Mouse (Mus musculus): ENCODE measurements around the gene Esr1. TPM values are rescaled to one million over a fixed set of nuclear protein-coding genes. Genes with fewer than 3 reads are reported as not detected.
"Not testable (repeated sequence)": the region's sequence is repeated elsewhere in the genome, so short reads cannot be mapped to it uniquely, and the experiment has no call there.

The Esr1 gene
- polyA plus RNA-seq, 1 experiment = 3.6 TPM

DNA sequence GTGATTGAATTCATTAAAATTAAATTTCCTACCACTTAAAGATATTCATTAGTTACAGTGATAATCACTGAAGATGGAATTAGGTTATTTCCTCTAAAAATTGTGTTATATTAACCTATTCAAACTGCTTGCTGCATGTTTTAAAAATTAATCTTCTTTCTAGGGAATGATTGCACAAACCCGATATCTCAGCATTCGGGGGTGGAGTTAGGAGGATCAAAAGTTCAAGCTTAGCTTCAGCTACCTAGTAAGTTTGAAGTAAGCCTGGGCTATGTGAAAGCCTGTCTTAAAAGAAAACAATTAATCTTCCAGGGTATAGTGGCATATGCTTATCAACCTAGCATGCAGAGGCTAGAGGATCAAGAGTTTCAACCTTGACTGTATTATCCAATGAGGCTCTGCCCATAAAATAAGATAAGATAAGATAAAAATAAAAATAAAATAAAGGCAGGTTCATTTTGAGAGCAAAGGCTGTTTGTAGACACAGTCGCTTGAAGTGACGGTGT, 62.0 kb downstream of the Esr1 start:
- no peak overlapping the region for H3ac ChIP-seq (ENCODE audit: control insufficient read depth, insufficient read length)
- H3K79me2 ChIP-seq (ENCODE audit: control insufficient read depth, insufficient read depth) = no peaks in the 10 kb centered on the region
- no peak overlapping the region for H3K4me2 ChIP-seq (ENCODE audit: low read depth)
- H3K36me3 ChIP-seq (ENCODE audit: control insufficient read depth, insufficient read depth) = no peaks in the 10 kb centered on the region
- no peaks in the 10 kb centered on the region for H3K27me3 ChIP-seq (ENCODE audit: control insufficient read depth, insufficient read depth, insufficient read length)
- TF ChIP-seq POLR2AphosphoS2 (IDR thresholded peaks at IDR 0.05; ENCODE audit: insufficient read length, low read depth) = no peak
- no peak for TF ChIP-seq TCF3 (IDR thresholded peaks at IDR 0.05; ENCODE audit: insufficient read length, low read depth)
- TF ChIP-seq MAX (IDR thresholded peaks at IDR 0.05; ENCODE audit: low read depth) = no peak
- TF ChIP-seq MYOG (IDR thresholded peaks at IDR 0.05; ENCODE audit: control insufficient read depth in 1 of 3, insufficient read depth in 1 of 3, insufficient read length in 2 of 3, low read depth in 2 of 3) = no peak
- TF ChIP-seq SRF (IDR thresholded peaks at IDR 0.05; ENCODE audit: control insufficient read depth, insufficient read length, low read depth) = no peak
- H3K4me3 ChIP-seq = no peak overlapping the region

DNA sequence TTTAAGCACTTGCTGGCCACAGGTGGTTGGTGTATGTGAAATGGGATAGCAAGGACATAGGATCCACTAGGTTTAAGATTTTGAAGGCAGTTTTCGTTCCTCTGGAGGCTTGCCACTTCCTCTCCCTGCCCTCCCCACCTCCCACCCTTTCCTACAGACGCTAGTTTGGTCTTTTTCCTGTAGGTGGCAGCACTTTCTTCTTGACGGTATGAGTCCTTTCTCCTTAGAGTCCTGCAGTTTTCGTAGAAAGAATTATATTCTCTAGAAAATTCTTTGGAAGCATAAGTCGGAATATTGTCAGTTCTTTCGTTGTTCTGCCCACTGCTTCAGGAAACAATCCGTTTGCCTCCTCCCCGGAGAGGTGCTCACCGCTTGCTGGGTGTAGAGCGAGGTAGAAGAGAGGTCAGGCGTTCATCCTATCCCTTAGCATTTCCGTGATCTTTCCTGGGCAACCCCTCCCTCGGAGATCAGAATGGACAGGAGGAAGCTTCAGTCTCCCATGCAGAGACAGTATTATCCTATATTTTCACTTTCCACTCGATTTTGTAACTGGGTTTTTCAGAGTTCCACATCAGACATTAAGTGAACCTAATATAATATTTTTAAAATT, 63.7 kb downstream of the Esr1 start:
- not testable (repeated sequence) for H3K4me2 ChIP-seq (ENCODE audit: low read depth); H3K79me2 ChIP-seq (ENCODE audit: control insufficient read depth, insufficient read depth); H3K36me3 ChIP-seq (ENCODE audit: control insufficient read depth, insufficient read depth); H3K4me3 ChIP-seq; H3K27me3 ChIP-seq (ENCODE audit: control insufficient read depth, insufficient read depth, insufficient read length); H3ac ChIP-seq (ENCODE audit: control insufficient read depth, insufficient read length)

DNA sequence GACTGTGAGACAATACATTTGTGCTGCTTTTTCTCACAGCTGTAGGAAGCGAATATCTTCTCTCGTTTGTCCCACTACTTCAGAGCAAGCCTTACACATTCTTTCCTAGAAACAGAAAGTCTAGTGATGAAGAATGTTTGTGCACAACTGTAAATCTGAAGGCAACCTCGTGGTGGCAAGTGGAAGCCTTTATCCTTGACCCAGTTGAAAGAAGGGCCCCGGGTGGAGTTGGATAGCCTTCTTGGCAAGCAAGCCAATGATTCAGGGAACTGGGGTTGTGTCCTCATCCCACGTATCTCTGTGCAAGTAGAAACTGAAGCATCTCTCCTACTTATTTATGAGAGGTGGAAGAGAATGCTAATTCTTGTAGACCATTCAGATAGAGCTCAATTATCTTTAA, 71.7 kb downstream of the Esr1 start:
- Histone ChIP-seq H3ac (ENCODE audit: control insufficient read depth, insufficient read length) (no peak overlapping the region), H3K36me3 (ENCODE audit: control insufficient read depth, insufficient read depth) (no peaks in the 10 kb centered on the region), H3K4me2 (ENCODE audit: low read depth) (no peak overlapping the region), H3K4me3 (no peak overlapping the region), H3K79me2 (ENCODE audit: control insufficient read depth, insufficient read depth) (no peaks in the 10 kb centered on the region), H3K27me3 (ENCODE audit: control insufficient read depth, insufficient read depth, insufficient read length) (no peaks in the 10 kb centered on the region)
- TF ChIP-seq TCF3 (IDR thresholded peaks at IDR 0.05; ENCODE audit: insufficient read length, low read depth) (no peak), USF1 (IDR thresholded peaks at IDR 0.05; ENCODE audit: low read depth) (no peak), E2F4 (IDR thresholded peaks at IDR 0.05; ENCODE audit: insufficient read depth) (no peak), SRF (IDR thresholded peaks at IDR 0.05; ENCODE audit: control insufficient read depth, insufficient read length, low read depth) (no peak), MYOG (IDR thresholded peaks at IDR 0.05; ENCODE audit: control insufficient read depth in 1 of 3, insufficient read depth in 1 of 3, insufficient read length in 2 of 3, low read depth in 2 of 3) (no peak), POLR2AphosphoS2 (IDR thresholded peaks at IDR 0.05; ENCODE audit: insufficient read length, low read depth) (no peak), REST (IDR thresholded peaks at IDR 0.05; ENCODE audit: insufficient read depth, insufficient read length) (no peak), MYOD1 (IDR thresholded peaks at IDR 0.05; ENCODE audit: control insufficient read depth in 1 of 3, insufficient read length in 2 of 3, low read depth in 2 of 3) (no peak)

DNA sequence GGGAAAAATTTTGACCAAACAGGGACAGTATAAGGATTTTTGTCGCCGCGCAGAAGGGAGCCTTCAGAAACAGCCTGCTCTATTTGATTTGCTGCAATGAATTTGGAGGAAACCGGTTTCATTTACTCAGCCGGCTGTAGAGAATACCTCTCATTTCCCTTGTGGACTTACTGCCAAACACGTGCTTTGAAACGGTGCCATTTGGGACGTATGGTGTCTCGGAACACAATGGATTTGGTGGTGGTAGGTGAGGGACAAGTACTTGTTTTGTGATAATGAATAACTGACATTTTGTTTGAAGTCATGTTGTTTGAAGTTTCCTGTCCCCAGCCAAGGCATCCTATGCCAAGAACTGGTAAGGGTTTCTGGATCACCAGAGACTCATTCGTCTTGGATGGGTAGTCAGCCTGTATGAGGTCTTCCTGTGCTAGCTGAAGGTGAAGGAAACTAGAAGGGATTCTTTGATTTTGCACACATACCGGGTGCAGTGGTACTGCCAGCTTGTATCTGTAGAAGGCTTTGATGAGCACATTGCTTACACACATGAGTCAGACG, 72.4 kb downstream of the Esr1 start:
- Histone ChIP-seq H3K79me2 (ENCODE audit: control insufficient read depth, insufficient read depth) (no peaks in the 10 kb centered on the region), H3K36me3 (ENCODE audit: control insufficient read depth, insufficient read depth) (no peaks in the 10 kb centered on the region), H3K27me3 (ENCODE audit: control insufficient read depth, insufficient read depth, insufficient read length) (no peaks in the 10 kb centered on the region), H3ac (ENCODE audit: control insufficient read depth, insufficient read length) (no peak overlapping the region), H3K4me2 (ENCODE audit: low read depth) (no peak overlapping the region), H3K4me3 (no peak overlapping the region)
- TF ChIP-seq MYOD1 (IDR thresholded peaks at IDR 0.05; ENCODE audit: control insufficient read depth in 1 of 3, insufficient read length in 2 of 3, low read depth in 2 of 3) (no peak), POLR2A (IDR thresholded peaks at IDR 0.05; ENCODE audit: insufficient read length, low read depth) (no peak), POLR2AphosphoS2 (IDR thresholded peaks at IDR 0.05; ENCODE audit: insufficient read length, low read depth) (no peak), SRF (IDR thresholded peaks at IDR 0.05; ENCODE audit: control insufficient read depth, insufficient read length, low read depth) (no peak), REST (IDR thresholded peaks at IDR 0.05; ENCODE audit: insufficient read depth, insufficient read length) (no peak), E2F4 (IDR thresholded peaks at IDR 0.05; ENCODE audit: insufficient read depth) (no peak), CEBPB (IDR thresholded peaks at IDR 0.05; ENCODE audit: insufficient read depth, poor library complexity, severe bottlenecking) (no peak)

DNA sequence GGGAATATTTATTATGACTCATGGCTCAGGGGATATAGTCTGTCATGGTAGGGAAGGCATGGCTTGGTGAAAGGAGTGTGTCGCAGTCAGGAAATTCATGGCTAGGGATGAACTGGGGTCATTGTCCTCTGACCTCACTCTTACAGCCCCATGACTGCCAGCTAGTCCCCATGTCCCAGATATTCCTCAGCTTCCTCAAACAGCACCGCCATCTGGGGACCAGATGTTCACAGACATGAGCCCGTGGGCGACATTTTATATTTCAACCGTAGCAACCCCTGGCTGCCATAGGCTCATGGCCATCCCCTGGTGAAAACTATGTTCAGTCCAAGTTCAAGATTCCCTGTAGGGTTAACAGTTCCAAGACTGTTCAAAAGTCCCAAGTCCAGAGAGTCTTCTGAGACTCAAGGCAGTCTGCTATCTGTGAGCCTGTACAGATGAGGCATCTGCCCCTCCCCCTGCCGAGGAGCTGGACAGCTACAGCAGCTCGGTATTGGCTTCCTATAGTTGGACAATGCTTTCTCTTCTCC, 83.0 kb downstream of the Esr1 start:
- H3K79me2 ChIP-seq (ENCODE audit: control insufficient read depth, insufficient read depth) = no peaks in the 10 kb centered on the region
- H3ac ChIP-seq (ENCODE audit: control insufficient read depth, insufficient read length) = no peak overlapping the region
- H3K27me3 ChIP-seq (ENCODE audit: control insufficient read depth, insufficient read depth, insufficient read length) = no peaks in the 10 kb centered on the region
- TF ChIP-seq USF1 (IDR thresholded peaks at IDR 0.05; ENCODE audit: low read depth) (no peak), MAX (IDR thresholded peaks at IDR 0.05; ENCODE audit: low read depth) (no peak), MYOD1 (IDR thresholded peaks at IDR 0.05; ENCODE audit: control insufficient read depth in 1 of 3, insufficient read length in 2 of 3, low read depth in 2 of 3) (no peak), POLR2AphosphoS2 (IDR thresholded peaks at IDR 0.05; ENCODE audit: insufficient read length, low read depth) (no peak), SRF (IDR thresholded peaks at IDR 0.05; ENCODE audit: control insufficient read depth, insufficient read length, low read depth) (no peak), REST (IDR thresholded peaks at IDR 0.05; ENCODE audit: insufficient read depth, insufficient read length) (no peak), E2F4 (IDR thresholded peaks at IDR 0.05; ENCODE audit: insufficient read depth) (no peak), CEBPB (IDR thresholded peaks at IDR 0.05; ENCODE audit: insufficient read depth, poor library complexity, severe bottlenecking) (no peak), MYOG (IDR thresholded peaks at IDR 0.05; ENCODE audit: control insufficient read depth in 1 of 3, insufficient read depth in 1 of 3, insufficient read length in 2 of 3, low read depth in 2 of 3) (no peak)
- no peak overlapping the region for H3K4me3 ChIP-seq
- no peak overlapping the region for H3K4me2 ChIP-seq (ENCODE audit: low read depth)
- H3K36me3 ChIP-seq (ENCODE audit: control insufficient read depth, insufficient read depth) = no peaks in the 10 kb centered on the region
